Mouse (Mus musculus): Measurements from ENCODE around the gene Nat8f7.
"Not testable (repeated sequence)": the region's sequence is repeated elsewhere in the genome, so short reads cannot be mapped to it uniquely, and the experiment has no call there.

Gene Nat8f7

GRCm38 (mm10) chr6:85713105-85713504 lies at the start of gene Nat8f7:
Gene Nat8f7 (minus strand): TSS chr6:85713205.
- DNase-seq = not testable (repeated sequence)

DNA sequence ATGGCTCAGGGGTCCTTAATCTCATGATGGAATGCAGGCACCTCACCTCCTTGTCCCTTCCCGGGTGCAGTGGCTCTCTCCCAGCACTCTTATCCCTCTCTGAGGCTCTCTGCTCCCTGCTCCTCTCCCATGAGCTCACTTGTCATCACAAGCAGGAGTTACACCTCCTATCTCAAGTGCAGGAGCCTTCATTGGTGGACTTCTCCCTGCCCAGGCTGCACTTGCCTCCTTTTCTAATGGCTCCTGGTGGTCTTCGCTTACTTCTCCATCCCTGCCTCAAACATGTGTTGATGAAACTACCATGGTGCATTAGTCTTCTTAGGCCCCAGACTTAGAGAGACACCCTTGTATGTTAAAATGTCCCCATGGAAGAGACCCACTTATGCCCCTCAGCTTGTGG lies 49.7 kb upstream of the Nat8f7 start:
- not testable (repeated sequence) for DNase-seq

GRCm38 (mm10) chr6:85755705-85756249 lies 42.8 kb upstream of the Nat8f7 start:
- DNase-seq = not testable (repeated sequence)

DNA sequence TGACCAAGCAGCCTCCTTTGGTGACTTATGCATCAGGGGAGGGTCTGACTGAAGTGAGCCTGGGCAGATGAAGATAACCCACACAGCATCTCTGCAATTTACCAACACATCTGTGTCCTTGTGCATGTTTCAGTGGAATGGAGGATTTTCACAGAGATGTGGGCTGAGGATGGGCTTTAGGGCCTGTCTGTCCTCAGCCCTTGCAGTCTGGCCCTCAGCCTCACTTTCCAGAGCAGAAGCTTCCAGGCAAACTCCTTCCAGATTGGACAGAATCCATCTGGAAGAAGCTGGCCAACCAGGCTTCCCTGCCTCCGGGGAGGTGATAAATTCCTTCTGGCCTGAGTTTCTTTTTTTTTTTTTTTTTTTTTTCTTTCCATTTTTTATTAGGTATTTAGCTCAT lies 3.4 kb downstream of the Nat8f7 start:
- not testable (repeated sequence) for DNase-seq

- not testable (repeated sequence) for DNase-seq
Observed at GRCm38 (mm10) chr6:85709206-85709605, 3.8 kb downstream of the Nat8f7 start.

GRCm38 (mm10) chr6:85701943-85702342 lies 11.1 kb downstream of the Nat8f7 start:
- DNase-seq = not testable (repeated sequence)

Data from thymus, postnatal 36 days (tissue).